Mouse (Mus musculus): Measurements from ENCODE around the gene Grk5. TPM values are rescaled to one million over a fixed set of nuclear protein-coding genes. Genes with fewer than 3 reads are reported as not detected.
A peak's percentile ranks its signal among the peaks of the same experiment; 100 is the strongest.
"Not testable (repeated sequence)": the region's sequence is repeated elsewhere in the genome, so short reads cannot be mapped to it uniquely, and the experiment has no call there.

Grk5 gene
- total RNA-seq (2014; fragmentation: Nextera tagmentation) (2.1 and 2.6 TPM in 2 replicates), total RNA-seq (2017) (4.0 and 4.6 TPM in 2 replicates), polyA plus RNA-seq (2012) (1.0 and 1.9 TPM in 2 replicates)

DNA sequence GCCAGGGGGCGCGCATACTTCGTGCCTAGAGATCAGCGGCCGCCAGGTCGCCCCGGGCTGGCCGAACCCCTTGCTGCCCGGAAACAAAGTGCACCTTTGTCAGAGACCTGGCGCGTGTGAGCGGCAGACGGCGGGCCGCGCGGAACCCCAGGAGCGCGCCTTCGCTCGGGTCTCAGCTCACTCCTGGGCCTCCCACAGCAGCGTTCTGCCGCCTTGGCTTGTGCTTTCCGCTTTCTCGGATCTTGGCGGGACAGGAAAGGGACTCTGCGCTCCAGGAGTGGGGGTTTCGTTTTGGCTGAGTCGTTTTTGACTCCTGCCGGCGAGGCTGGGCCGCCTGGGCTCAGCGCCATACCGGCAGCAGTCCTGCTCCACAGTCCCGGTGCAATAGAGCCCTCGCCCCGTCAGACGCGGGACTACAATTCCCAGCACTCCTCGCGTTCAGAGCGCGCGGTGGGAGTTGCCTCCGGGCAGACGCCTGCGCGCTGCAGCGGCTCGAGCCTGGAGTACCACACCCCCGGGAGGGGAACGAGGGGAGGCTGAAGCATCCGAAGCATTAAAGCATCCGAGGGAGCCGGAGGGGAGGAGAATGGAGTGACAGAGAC, at the start of gene Grk5:
Grk5 (plus strand) TSS at position 36 of the 602 bp plus-strand sequence.
- Histone ChIP-seq H3K36me3 (replicated peaks) (no peaks in the 10 kb centered on the region), H3K4me1 (ENCODE audit: insufficient read depth, low read depth, low read length) (peaks cover 30% of the 10 kb centered on the region), H3K27me3 (ENCODE audit: insufficient read depth, low read length) (no peaks in the 10 kb centered on the region), H3K9me3 (replicated peaks) (no peaks in the 10 kb centered on the region), H3K4me3 (ENCODE audit: low read depth, low read length) (peak within 1 kb of the TSS; percentile 90)
- ATAC-seq (ENCODE audit: extremely low read depth, insufficient number of reproducible peaks, low FRiP score, poor library complexity, severe bottlenecking) (peak; percentile 82), DNase-seq (ENCODE audit: low spot score) (peak; percentile 95)
- TF ChIP-seq TAL1 (conservative IDR thresholded peaks at IDR 0.05; ENCODE audit: low read depth, low read length) (no peak), POLR2AphosphoS5 (IDR thresholded peaks at IDR 0.05; ENCODE audit: insufficient replicate concordance, low read depth, low read length) (no peak), GATA2 (IDR thresholded peaks at IDR 0.05; ENCODE audit: borderline replicate concordance, low read depth, low read length) (no peak), GATA1 (IDR thresholded peaks at IDR 0.05; ENCODE audit: borderline replicate concordance, low read length) (no peak), CTCF (IDR thresholded peaks at IDR 0.05; ENCODE audit: low read depth, low read length) (no peak)

GRCm38 (mm10) chr19:60843324-60843723, 46.2 kb upstream of the Grk5 start:
- TF ChIP-seq GATA1 (IDR thresholded peaks at IDR 0.05; ENCODE audit: borderline replicate concordance, low read length) (no peak), TAL1 (conservative IDR thresholded peaks at IDR 0.05; ENCODE audit: low read depth, low read length) (no peak), CTCF (IDR thresholded peaks at IDR 0.05; ENCODE audit: low read depth, low read length) (no peak), GATA2 (IDR thresholded peaks at IDR 0.05; ENCODE audit: borderline replicate concordance, low read depth, low read length) (no peak)
- Histone ChIP-seq H3K4me3 (ENCODE audit: low read depth, low read length) (no peak overlapping the region), H3K9me3 (replicated peaks) (no peaks in the 10 kb centered on the region), H3K4me1 (ENCODE audit: insufficient read depth, low read depth, low read length) (no peaks in the 10 kb centered on the region; the same call in 1 of the 2 replicates), H3K27me3 (ENCODE audit: insufficient read depth, low read length) (no peaks in the 10 kb centered on the region), H3K36me3 (replicated peaks) (peaks cover 38% of the 10 kb centered on the region)
- DNase-seq (ENCODE audit: low spot score) (no peak), ATAC-seq (ENCODE audit: extremely low read depth, insufficient number of reproducible peaks, low FRiP score, poor library complexity, severe bottlenecking) (no peak)

DNA sequence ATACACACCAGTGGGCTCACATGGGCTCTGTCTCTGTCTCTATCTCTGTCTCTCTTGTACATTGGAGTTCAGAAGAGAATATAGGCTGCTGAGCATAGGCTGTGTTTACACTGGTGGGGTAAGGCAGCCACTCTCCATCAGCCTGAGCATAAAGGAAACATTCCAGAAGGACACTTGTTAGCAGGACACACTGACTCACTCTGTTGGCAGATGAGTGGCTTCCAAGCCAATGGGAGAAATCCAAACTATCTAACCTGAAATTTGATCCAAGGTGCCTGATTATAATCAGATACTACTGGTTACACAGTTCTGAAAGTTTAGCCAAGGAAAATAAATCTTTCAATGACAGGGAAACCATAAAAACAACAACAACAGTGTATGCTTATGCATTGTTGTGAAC, 43.8 kb upstream of the Grk5 start:
- TF ChIP-seq GATA1 (IDR thresholded peaks at IDR 0.05; ENCODE audit: borderline replicate concordance, low read length) (no peak), POLR2AphosphoS5 (IDR thresholded peaks at IDR 0.05; ENCODE audit: insufficient replicate concordance, low read depth, low read length) (no peak), GATA2 (IDR thresholded peaks at IDR 0.05; ENCODE audit: borderline replicate concordance, low read depth, low read length) (no peak), TAL1 (conservative IDR thresholded peaks at IDR 0.05; ENCODE audit: low read depth, low read length) (no peak), CTCF (IDR thresholded peaks at IDR 0.05; ENCODE audit: low read depth, low read length) (no peak)
- H3K36me3 ChIP-seq (replicated peaks) = peaks cover 24% of the 10 kb centered on the region
- ATAC-seq (ENCODE audit: extremely low read depth, insufficient number of reproducible peaks, low FRiP score, poor library complexity, severe bottlenecking) (no peak), DNase-seq (ENCODE audit: low spot score) (no peak)
- no peak overlapping the region for H3K4me3 ChIP-seq (ENCODE audit: low read depth, low read length)
- no peaks in the 10 kb centered on the region for H3K9me3 ChIP-seq (replicated peaks)
- H3K4me1 ChIP-seq (ENCODE audit: insufficient read depth, low read depth, low read length) = no peaks in the 10 kb centered on the region; the same call in 1 of the 2 replicates
- H3K27me3 ChIP-seq (ENCODE audit: insufficient read depth, low read length) = no peaks in the 10 kb centered on the region

- peaks cover 34% of the 10 kb centered on the region for H3K36me3 ChIP-seq (replicated peaks)
- peaks cover 23% of the 10 kb centered on the region for H3K4me1 ChIP-seq (ENCODE audit: insufficient read depth, low read depth, low read length)
- H3K27me3 ChIP-seq (ENCODE audit: insufficient read depth, low read length) = no peaks in the 10 kb centered on the region
- TF ChIP-seq POLR2AphosphoS5 (IDR thresholded peaks at IDR 0.05; ENCODE audit: insufficient replicate concordance, low read depth, low read length) (no peak), GATA1 (IDR thresholded peaks at IDR 0.05; ENCODE audit: borderline replicate concordance, low read length) (no peak), TAL1 (conservative IDR thresholded peaks at IDR 0.05; ENCODE audit: low read depth, low read length) (no peak), GATA2 (IDR thresholded peaks at IDR 0.05; ENCODE audit: borderline replicate concordance, low read depth, low read length) (no peak)
- ATAC-seq (ENCODE audit: extremely low read depth, insufficient number of reproducible peaks, low FRiP score, poor library complexity, severe bottlenecking) (peak; percentile 98), DNase-seq (ENCODE audit: low spot score) (peak; percentile 85)
- H3K4me3 ChIP-seq (ENCODE audit: low read depth, low read length) = peak within 1 kb of the TSS; percentile 72
- no peaks in the 10 kb centered on the region for H3K9me3 ChIP-seq (replicated peaks)
These were observed 28.5 kb upstream of the Grk5 start, which contains the start of gene Sfxn4 for GRCm38 (mm10) chr19:60860868-60861700. Gene Sfxn4, minus strand, starts transcription at chr19:60861479.

GRCm38 (mm10) chr19:60866169-60866568, 23.4 kb upstream of the Grk5 start:
- Histone ChIP-seq H3K4me1 (ENCODE audit: insufficient read depth, low read depth, low read length) (peaks cover 37% of the 10 kb centered on the region), H3K36me3 (replicated peaks) (peaks cover 75% of the 10 kb centered on the region)
- ATAC-seq (ENCODE audit: extremely low read depth, insufficient number of reproducible peaks, low FRiP score, poor library complexity, severe bottlenecking); DNase-seq (ENCODE audit: low spot score); H3K9me3 ChIP-seq (replicated peaks); H3K27me3 ChIP-seq (ENCODE audit: insufficient read depth, low read length); H3K4me3 ChIP-seq (ENCODE audit: low read depth, low read length): not testable (repeated sequence)

- peaks cover 58% of the 10 kb centered on the region for H3K36me3 ChIP-seq (replicated peaks)
- no peak overlapping the region for H3K4me3 ChIP-seq (ENCODE audit: low read depth, low read length)
- no peaks in the 10 kb centered on the region for H3K27me3 ChIP-seq (ENCODE audit: insufficient read depth, low read length)
- H3K4me1 ChIP-seq (ENCODE audit: insufficient read depth, low read depth, low read length) = peaks cover 47% of the 10 kb centered on the region
- no peak for ATAC-seq (ENCODE audit: extremely low read depth, insufficient number of reproducible peaks, low FRiP score, poor library complexity, severe bottlenecking)
- DNase-seq (ENCODE audit: low spot score) = no peak
- no peaks in the 10 kb centered on the region for H3K9me3 ChIP-seq (replicated peaks)
- no peak for TF ChIP-seq POLR2AphosphoS5 (IDR thresholded peaks at IDR 0.05; ENCODE audit: insufficient replicate concordance, low read depth, low read length)
- TF ChIP-seq TAL1 (conservative IDR thresholded peaks at IDR 0.05; ENCODE audit: low read depth, low read length) = no peak
- TF ChIP-seq GATA1 (IDR thresholded peaks at IDR 0.05; ENCODE audit: borderline replicate concordance, low read length) = no peak
- no peak for TF ChIP-seq GATA2 (IDR thresholded peaks at IDR 0.05; ENCODE audit: borderline replicate concordance, low read depth, low read length)
- TF ChIP-seq CTCF (IDR thresholded peaks at IDR 0.05; ENCODE audit: low read depth, low read length) = no peak
These were observed 19.1 kb upstream of the Grk5 start for GRCm38 (mm10) chr19:60870489-60870888.
